Mouse (Mus musculus): ENCODE results near the gene Nat8f2.

- no peak for TF ChIP-seq CTCF (IDR thresholded peaks at IDR 0.05; ENCODE audit: low read depth)
- no peak for TF ChIP-seq EP300 (optimal IDR thresholded peaks at IDR 0.05)
These were observed 45.4 kb downstream of the Nat8f2 start for GRCm38 (mm10) chr6:85823382-85824090.

Measured in stomach, postnatal 0 days (tissue).